Mouse (Mus musculus) heart, adult 8-10 months (tissue): ENCODE data around the gene Rtn2. TPM values are rescaled to one million over a fixed set of nuclear protein-coding genes. Genes with fewer than 3 reads are reported as not detected.
"Not testable (repeated sequence)": the region's sequence is repeated elsewhere in the genome, so short reads cannot be mapped to it uniquely, and the experiment has no call there.

Experiments
- DNase-seq: peaks from one replicate; pipeline ENCODE4 v3.0.0; 2022; ENCODE audit warnings: low spot score
- total RNA-seq, 4 experiments: library from RNA; stranded (reverse); gene quantifications; 2 replicates each; pipeline ENCODE4 v1.2.4; 2022

Rtn2 gene
- total RNA-seq, 4 experiments from 2014 or later: 137 to 160 (median 149) TPM

- peak; percentile 17 for DNase-seq
These were observed 13.3 kb upstream of the Rtn2 start for GRCm38 (mm10) chr7:19268993-19269681.

GRCm38 (mm10) chr7:19269721-19270441 is 12.5 kb upstream of the Rtn2 start:
- DNase-seq: peak; percentile 67

DNA sequence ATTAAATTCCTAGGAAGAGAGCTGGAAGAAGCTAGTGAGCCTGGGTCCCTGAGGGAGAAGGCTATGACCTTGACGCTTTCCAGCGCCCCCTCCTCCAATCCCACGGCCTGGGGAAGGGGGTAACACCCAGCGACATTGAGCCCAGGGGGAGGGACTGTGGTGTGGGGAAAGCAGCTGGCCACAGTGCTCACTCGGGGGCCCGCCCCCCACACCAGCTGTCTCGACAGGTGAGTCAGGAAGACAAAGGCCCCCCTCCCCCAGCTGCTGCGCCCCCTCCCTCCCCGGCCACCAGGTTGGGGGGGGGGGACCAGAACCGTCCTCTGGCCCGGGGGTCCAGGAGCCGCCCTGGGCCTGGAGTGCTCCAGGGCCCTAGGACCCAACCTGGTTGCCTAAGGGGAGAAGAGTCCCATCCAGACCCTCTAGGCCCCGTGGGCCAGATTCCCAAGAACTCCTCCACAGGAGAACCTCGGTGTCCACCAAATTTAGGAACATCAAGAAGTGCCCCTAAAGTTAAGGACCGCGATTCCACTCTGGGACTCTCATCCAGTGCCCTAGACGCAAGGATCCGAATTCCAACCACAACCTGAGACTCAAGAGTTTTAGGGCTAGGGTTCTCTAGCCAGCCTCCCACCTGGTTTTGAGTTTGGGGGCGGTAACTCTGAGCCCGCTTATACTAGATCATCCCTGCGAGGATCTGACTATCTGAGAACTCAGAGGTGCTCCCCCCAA is 11.8 kb upstream of the Rtn2 start:
- peak; percentile 22 for DNase-seq

DNA sequence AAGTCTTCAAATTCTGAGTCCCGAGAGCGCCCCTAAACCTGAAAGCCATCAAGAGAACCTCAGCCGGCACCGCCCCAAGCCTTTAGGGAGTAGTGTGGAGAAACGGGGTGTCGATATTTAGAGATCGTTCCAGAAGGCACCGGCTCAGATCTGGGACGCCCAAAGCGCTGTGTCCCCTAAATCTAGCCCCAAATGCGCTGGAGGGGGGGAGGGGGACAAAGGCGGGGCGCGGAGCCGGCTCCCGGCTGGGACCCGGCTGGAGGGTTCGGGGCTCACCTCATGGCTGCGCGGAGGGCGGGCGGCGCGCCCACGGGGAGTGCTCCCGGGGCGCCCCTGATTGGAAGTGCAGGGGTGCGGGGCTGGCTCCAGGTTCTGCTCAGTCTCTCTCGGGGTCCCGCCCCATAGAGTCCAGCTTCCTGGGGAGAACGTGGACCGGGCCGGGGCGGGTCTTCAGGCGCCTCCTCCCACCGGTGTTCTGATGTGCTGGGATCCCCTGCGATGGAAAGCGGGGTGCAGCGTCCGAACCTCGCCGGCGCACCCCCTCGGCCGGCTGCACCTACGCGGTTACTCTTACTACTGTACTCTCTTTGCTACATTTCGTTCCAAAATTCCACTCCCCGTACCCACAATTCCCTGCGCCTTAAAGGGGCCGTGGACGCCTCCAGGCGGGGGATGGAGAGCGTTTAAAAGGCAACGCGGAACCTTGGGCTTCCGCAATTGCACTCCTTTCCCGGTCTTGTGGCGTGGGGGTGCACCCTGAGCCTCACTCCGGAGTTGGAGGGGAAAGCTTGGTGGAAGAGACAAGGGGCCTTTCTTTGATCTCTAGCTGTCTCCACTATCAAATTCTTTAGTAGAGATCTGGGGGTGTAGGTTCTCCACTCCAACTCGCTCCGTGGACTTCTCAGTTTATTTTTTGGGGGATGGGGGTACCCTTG is 10.9 kb upstream of the Rtn2 start, which contains the start of gene Vasp:
Gene Vasp (minus strand): TSS at position 580 of the 935 bp plus-strand sequence.
- DNase-seq: peak; percentile 95

DNA sequence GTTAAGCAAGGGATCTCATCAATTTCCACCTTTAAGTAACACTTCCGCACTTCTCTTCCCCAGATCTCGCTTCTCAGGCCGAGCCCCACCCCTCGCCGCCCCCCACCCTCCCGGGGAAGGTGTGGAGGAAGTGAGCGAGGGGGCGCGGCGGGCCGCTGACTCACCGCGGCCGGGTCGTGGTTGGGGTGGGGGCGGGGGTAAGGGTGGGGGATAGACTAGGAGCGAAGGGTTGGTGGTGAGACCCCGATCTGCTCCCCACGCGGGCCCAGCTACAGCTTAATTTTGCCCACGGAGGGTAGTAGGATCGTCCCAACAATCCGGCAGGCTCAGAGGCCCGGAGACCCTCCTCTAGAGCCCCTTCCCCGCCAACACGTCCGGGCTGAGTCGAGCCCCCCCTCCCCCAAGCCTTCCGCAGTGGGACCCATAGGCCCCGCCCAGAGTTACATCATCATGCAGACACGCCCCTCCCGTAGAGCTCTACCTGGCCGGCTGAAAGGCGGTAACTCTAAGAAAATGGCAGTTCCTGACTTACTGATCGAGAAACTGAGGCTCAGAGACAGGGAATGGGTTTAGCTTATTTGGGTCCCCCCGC is 10.2 kb upstream of the Rtn2 start:
- DNase-seq: peak; percentile 53

DNA sequence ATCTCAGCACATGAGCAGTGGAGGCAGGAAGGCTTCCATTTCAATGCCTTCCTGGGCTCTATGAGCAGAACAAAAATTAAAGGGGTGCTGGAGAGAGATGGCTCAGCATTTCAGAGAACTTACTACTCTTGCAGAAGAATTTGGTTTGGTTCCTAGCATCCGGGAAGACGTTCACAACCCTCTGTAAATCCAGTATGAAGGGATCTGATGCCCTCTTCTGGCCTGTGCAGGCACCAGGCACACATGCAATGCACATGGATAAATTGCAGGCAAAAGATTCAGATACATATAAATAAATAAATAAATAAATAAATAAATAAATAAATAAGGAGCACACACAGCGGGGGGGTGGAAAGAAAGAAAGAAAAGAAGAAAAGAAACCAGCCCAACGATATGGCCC is 6.2 kb upstream of the Rtn2 start:
- DNase-seq: no peak

- no peak for DNase-seq
These were observed 3.4 kb upstream of the Rtn2 start for GRCm38 (mm10) chr7:19279052-19279451.

DNA sequence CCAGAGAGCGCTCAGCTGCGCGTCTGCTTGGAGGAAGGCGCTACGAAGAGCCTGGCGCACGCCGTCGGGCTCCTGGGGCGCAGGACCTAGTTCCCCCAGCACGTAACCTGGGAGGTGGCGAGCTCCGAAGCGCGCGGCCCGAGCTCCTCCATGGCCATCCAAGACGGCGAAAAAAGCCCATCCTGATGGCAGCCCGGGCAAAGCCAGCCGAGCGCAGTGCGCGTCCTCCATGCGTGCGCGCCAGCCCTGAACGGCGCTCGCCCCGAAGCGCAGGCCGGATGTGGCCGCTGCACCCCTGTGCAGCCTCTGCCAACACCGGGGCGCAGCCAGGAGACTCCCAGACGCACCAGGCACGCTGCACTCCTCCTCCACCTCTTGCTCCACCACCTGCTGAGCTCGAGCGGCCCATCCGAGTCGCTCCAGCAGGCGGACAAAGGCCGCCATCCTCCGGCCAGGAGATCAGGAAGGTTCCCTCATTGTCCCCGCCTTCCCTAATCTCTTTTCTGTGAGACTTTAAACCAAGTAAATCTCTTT is 2.8 kb upstream of the Rtn2 start, which contains the start of gene Ppm1n:
Gene Ppm1n (minus strand): TSS at position 484 of the 534 bp plus-strand sequence.
- DNase-seq: no peak

DNA sequence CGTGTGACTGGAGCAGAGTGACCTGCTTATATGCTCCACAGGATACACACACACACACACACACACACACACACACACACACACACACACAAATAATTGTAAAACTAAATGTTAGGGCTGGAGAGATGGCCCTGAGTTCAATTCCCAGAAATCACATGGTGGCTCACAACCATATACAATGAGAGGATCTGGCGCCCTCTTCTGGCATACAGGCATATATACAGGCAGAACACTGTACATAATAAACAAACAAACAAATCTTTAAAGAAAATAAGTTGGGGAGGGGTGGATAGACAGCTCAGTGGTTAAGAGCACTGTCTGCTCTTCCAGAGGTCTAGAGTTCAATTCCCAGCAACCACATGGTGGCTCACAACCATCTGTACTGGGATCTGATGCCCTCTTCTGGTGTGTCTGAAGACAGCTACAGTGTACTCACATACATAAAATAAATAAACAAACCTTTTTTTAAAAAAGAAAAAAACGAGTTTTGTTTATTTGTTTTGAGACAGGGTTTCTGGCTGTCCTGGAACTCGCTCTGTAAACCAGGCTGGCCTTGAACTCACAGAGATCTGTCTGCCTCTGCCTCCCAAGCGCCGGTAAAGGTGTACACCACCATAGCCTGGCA is 632 bp upstream of the Rtn2 start:
- DNase-seq: not testable (repeated sequence)

DNA sequence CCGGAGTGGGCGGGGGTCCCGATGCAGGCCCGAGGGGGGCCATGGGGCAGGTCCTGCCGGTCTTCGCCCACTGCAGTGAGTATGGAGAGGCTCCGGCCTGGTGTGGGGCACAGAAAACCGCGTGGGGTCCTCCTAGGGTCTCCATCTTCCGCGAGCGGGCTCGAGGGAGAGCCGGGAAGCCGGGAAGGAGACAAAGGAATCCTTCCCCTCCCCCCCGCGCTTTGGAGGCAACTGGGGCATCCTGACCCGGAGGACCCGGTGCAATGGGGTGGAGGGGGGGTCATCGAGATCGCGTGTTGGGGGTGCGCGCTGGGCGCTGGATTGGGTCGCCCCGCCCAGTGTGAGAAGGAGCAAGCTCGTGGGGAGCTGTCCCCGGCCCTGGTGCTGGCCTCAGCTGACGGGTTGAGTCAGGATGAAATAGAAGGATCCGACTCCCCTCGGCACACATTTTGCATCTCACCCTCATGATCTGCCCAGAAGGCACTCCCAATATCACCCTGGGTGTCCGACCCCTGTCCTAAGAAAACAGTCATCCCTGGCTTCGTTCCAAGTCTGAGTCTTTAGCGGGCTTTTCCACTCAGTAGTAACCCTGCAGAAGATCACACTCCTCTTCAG is 474 bp downstream of the Rtn2 start:
- DNase-seq: no peak

- DNase-seq: no peak
These were observed 981 bp downstream of the Rtn2 start for GRCm38 (mm10) chr7:19283406-19283804.

GRCm38 (mm10) chr7:19284763-19285162 is 2.3 kb downstream of the Rtn2 start:
- DNase-seq: no peak

DNA sequence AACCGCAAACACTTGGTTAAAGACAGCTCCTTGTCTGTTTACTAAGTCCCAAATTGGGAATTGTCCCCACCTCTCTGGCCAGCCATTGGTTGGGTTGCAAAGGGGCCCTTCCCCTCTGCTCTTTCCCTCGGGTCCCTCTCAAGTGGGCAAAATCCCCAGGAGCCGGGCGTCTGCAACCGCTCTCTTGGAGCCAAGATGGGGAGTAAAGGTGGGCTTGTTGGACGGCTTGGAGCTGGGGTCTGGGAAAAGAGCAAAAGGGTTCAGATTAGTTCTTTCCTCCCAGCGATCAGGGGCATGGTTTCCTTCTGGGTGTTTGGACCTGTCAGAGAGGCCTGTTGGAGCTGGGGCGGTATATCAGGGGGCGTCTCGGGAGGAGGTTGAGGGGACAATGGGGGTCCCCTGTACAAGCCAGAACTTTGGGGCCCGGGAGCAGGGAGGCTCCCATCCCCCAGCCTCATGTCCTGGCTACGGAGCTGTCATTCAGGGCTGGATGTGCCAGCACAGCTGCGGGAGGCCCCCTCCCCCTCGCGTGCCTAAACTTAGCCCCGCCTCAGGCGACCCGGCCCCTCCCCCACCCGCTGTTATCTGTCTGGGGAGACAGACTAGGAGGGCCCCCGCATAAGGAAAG is 8.7 kb downstream of the Rtn2 start:
- DNase-seq: peak; percentile 59

GRCm38 (mm10) chr7:19295503-19296185 is 13.2 kb downstream of the Rtn2 start:
- peak; percentile 97 for DNase-seq

DNA sequence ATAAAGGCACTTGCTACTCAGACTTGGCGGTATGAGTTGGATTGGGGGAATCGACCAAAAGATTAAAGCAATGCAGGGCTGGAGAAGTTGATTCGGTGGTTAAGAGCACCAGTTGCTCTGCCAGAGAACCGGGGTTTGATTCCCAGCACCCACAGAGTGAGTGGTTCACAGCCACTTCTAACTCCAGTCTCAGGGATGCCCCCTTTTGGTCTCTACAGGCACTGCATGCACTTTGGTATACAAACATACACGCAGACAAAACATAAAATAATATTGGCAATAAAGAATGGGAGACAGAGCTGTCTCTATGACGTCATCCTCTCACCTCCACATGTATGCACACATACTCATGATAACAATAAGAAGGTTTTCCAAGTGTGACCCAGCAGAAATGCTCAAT is 14.6 kb downstream of the Rtn2 start:
- DNase-seq: no peak

- no peak for DNase-seq
These were observed 15.4 kb downstream of the Rtn2 start for GRCm38 (mm10) chr7:19297794-19298193.

- DNase-seq: no peak
These were observed 16.8 kb downstream of the Rtn2 start for GRCm38 (mm10) chr7:19299194-19299593.
